Mouse (Mus musculus): ENCODE measurements around the gene Cfdp1. TPM values are rescaled to one million over a fixed set of nuclear protein-coding genes. Genes with fewer than 3 reads are reported as not detected.

Cfdp1 gene
- total RNA-seq, 2 experiments from 2014 or later = 43.7 to 53.7 TPM

- intact Hi-C loops (cut with DNase I) = no loop called here
- no peak for DNase-seq
These were observed 46.1 kb downstream of the Cfdp1 start for GRCm38 (mm10) chr8:111808006-111808405.

DNA sequence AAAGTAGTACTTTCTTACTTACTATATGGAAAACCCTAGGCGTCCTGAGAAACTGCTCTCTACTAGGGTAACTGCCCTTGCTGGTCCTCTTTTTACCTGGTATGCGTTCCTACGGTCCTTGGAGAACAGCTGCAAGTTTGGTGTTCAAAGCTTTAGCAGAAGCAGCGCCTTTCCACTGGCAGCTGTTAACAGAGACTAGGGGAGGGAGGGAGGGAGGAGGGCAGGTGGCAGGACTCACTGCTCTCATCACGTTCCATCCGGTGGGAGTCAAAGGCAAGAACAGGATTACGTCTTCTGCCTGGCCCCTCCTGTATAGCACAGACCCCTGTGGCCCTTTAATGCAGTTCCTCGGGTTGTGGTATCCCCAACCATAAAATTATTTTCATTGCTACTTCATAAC, 50.7 kb downstream of the Cfdp1 start:
- intact Hi-C loops (cut with DNase I) = no loop called here
- DNase-seq = no peak

DNA sequence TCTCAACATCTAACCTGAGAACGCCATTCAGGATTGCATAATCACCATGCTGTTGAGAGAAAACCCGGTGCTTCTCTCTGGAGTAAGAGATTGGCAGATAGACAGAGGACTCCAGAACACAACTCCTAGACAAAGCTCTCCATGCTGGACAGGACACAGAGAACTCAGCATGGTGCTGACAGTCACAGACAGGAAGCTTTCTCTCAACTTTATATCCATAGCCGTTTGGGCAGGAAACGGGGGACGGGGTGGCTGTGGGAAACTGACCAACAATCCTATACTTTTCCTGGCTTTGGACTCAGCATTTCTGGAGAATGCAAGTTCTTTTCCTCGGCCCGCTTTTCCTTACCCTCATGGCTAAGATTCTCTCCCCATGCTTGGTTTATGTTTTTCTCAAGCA, 51.8 kb downstream of the Cfdp1 start:
- intact Hi-C loops (cut with DNase I) = no loop called here
- no peak for DNase-seq

DNA sequence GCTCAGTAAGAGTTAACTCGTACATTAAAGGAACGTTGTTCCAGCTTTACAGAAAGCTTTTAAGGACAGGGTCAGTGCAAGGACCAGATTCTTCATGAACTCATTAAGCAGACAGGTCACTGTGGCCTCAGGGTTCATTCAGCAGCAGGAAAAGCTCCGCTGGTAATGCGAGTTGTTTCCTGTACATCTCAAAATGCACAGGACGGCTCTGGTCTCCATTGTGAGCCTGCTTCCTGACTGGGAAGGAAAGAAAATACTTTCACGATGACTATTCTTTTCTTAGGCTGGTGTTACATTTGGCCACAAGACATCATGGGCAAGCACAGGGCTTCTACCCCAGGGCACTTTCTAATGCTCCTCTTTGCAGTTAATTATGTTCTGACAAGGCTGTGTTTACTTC, 52.6 kb downstream of the Cfdp1 start:
- peak in 1 of 2 experiments; percentile 42 for DNase-seq
- intact Hi-C loops (cut with DNase I) = no loop called here

- DNase-seq = peak; percentile 40 to 62
- intact Hi-C loops (cut with DNase I) = no loop called here
These were observed 57.6 kb downstream of the Cfdp1 start for GRCm38 (mm10) chr8:111796528-111796927.

DNA sequence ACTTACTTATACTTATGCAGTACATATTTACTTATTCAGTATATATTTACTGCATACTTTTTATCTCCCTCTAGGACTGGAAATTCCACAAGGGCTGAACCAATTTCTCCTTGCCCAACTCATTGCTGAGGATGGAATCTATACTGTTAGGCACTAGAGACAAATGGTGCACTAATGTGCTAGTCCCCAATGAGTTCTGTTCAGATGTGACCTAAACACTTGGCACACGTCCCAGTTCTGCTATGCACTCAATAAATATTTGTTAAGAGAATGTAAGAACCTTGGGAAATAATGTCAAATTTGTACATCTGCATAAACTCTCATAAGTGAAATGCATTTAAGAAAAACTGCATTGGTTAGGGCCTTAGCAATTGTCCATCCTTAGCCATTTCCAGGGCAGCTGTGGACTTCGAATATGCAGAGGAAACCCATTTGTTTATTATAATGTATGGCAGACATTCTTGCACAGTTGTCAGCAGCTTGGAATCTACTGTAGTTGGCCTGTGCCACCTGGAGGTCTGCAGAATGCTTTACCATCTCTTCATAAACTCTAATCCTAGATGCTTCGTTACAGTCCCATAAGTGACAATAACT, 60.7 kb downstream of the Cfdp1 start:
- no peak for DNase-seq
- intact Hi-C loops (cut with DNase I) = no loop called here

DNA sequence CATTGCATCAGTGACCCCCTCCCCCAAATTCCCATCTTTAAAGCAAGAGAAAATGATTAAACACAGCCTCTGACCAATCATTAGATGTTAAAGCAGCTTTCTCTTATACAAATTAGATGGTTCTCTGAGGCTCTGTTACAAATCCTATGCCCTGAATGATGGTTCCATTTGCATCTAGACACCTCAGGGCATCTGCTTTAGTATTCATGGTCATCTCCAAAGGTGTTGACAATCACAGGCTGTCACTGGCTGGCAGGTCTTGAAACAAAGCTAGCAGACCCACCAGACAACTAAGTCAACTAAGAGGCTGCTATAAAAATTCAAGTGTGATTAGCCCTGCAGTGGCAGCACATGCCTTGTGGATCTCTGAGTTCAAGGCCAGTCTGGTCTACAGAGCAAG, 64.5 kb downstream of the Cfdp1 start:
- DNase-seq = no peak
- intact Hi-C loops (cut with DNase I) = no loop called here

GRCm38 (mm10) chr8:111789200-111789599, 64.9 kb downstream of the Cfdp1 start:
- intact Hi-C loops (cut with DNase I) = no loop called here
- no peak for DNase-seq

GRCm38 (mm10) chr8:111788497-111788896, 65.6 kb downstream of the Cfdp1 start:
- no peak for DNase-seq
- intact Hi-C loops (cut with DNase I) = no loop called here

GRCm38 (mm10) chr8:111788085-111788484, 66.0 kb downstream of the Cfdp1 start:
- intact Hi-C loops (cut with DNase I) = no loop called here
- DNase-seq = no peak

GRCm38 (mm10) chr8:111787683-111788082, 66.4 kb downstream of the Cfdp1 start:
- intact Hi-C loops (cut with DNase I) = no loop called here
- DNase-seq = no peak

- no peak for DNase-seq
- intact Hi-C loops (cut with DNase I) = no loop called here
These were observed 67.1 kb downstream of the Cfdp1 start for GRCm38 (mm10) chr8:111786701-111787588.

DNA sequence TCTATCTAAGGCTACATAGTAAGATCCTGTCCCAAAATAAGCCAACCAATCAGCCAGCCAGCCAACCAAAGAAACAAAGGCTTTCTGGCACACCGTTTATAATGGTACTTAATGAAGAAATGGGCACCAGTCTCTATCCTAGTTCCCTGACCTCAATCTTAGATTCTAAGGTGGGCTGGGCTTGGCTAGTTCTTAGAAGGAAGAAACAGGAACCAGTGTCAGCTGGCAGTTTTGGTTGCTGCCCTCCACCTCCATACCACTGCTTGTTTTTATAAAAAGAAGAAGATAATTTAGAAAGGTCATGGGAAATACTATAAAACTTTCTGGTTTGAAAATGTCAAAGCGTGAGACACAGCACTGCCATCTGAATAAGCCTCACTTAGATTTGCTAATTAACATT, 68.0 kb downstream of the Cfdp1 start:
- DNase-seq = no peak
- intact Hi-C loops (cut with DNase I) = no loop called here

DNA sequence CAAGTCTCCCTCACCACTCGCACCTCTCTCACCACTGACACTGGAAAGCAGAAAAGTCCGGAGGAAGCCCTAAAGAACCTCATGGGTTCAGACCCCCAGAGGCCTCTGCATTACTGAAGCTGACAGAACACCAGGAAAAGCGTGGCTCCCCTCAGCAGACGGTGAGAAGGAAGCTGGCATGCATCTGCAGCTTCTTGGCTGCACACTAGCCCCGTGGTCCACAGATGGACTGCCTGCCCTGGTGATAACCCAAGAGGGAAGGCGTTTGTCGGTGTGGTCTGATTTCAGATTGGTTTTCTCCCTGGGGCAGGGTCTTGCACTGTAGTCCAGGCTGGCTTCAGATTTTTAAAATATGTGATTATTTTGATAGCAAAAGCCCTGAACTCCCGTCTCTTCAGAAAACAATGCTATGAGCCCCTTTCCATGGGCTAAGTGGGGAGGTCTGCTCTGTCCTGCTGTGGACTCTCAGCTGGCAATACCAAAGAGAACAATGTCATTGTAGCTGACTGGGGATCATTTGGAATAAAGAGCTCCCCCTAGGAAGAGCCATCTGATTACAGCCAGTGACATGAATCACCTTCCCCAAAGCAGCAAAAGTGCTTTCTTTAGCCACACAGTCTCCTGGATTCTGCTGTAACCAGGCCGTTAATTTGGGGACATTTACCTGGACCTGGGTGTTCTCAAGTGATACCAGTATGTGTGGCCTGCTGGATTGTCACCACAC, 71.3 kb downstream of the Cfdp1 start:
- intact Hi-C loops (cut with DNase I) = no loop called here
- no peak for DNase-seq

- intact Hi-C loops (cut with DNase I) = no loop called here
- no peak for DNase-seq
These were observed 71.9 kb downstream of the Cfdp1 start for GRCm38 (mm10) chr8:111782161-111782560.

DNA sequence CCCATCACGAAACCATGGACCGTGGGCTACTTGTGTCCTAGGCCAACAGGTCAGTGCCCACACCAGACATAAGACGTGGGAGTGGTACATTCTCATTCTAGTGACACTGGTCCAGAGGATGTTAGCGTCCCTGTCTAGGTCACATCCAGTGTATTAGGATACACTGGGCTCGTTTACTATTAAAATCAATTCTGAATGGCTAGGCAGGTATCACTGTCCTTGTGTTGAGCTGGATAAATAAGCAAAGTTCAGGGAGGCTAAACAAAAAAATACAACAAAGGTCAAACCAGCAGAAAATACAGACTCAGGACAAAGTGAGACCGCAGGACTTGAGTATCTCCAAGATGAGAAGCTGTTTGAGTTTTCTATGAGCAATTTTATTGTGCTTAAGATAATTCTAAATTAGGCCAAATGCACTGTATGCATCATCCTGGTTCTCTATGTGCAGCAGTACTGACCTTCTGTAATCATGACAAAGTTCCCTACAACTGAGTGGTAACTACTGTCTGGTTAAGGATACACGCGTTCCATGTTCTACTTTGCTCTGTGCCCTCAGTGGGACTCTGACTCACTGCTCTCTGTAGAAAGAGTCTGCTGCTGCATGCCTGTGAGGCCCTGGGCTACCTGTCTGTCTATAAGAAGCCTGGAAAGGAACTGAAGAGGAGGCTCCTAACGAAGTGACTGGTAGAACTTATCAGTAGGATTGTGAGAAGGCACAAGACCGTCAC, 73.2 kb downstream of the Cfdp1 start:
- DNase-seq = no peak
- intact Hi-C loops (cut with DNase I) = no loop called here

DNA sequence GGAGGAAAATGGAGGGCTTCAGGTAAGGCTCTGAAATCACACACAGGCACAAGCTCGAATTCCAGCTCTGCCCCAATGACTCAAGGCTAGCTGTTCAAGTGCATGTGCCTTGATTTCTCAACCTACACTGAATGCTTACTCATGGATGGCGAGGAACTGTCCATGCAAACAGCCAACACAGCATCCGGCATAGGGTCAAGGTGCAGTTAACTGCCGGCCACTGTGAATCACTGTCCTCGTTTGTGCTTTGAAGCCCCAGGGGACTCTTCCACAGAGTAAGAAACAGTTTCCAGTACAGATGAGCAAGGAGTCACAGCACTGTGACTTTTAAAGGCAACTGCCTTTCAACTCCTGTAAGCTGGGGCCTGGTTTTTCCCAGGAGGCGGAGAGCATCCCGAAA, 74.4 kb downstream of the Cfdp1 start:
- DNase-seq = no peak
- intact Hi-C loops (cut with DNase I) = no loop called here

DNA sequence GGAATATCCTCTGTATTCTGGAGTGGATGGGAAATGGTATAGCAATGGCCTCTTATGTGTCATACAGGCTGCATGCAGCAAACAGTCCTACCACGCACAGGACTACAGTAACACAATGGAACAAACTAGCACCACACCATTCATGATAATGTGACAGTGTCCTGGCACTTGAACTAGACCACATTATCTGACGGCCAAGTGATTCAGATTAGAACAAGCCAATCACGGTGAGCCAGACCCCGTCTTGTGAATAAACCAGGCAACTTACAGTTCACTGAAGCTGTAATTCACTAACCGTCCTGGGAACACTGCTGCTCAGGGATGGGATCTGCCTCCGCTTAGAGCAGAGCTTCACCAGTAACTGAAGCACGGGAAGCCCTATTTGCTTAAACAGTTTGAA, 75.3 kb downstream of the Cfdp1 start:
- no peak for DNase-seq
- intact Hi-C loops (cut with DNase I) = no loop called here

DNA sequence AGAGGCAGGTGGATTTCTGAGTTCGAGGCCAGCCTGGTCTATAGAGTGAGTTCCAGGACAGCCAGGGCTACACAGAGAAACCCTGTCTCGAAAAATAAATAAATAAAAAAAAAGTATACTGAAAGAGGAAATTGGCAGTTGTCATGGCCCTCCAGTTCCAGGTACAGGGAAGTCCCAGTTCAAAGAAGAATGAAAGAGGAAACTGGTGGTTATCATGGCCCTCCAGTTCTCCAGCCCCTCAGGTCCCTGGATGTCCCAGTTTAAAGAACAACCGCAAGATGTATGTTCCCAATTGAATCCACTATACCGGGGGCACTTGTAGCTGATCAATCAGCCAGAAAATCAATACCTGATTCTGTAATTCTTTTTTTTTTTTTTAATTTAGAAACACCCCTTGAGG, 77.6 kb downstream of the Cfdp1 start:
- intact Hi-C loops (cut with DNase I) = no loop called here
- DNase-seq = no peak

DNA sequence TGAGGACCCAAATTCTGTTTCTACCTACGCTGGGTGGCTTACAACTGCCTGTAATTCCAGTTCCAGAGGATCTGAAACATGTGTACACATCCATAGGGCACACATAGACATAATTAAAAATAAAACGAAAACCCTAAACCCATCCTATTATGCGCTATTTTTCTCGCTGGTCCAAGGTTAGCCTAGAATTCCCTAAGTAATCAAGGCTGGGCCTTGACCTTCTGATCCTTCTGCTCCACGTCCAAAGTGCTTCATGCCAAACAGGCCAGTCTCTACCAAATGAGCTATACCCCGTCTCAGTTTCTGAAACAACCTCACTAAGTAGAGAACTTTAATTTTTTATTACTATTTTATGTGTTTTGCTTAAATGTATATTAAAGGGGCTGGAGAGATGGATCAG, 78.3 kb downstream of the Cfdp1 start:
- intact Hi-C loops (cut with DNase I) = no loop called here
- no peak for DNase-seq

DNA sequence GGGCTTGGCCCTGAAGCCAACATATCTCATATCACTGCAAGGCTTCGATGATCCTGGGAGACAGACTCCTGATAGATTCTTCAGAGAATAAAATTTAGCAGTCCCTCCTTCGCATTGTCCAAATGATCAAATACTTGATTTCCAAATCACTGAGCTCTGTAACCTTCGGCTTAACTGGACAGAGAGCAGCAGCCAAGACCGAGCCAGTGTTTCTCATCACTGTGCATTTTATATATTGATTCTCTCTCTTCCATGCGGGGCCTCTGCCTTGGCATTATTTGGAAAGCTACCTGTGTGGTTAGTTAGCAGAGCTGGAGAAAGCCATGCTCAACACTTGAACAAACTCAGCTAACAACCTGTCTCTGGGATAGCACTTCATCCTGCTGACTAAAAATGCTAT, 80.6 kb downstream of the Cfdp1 start:
- intact Hi-C loops (cut with DNase I) = no loop called here
- DNase-seq = no peak
